Mouse (Mus musculus): ENCODE data around the gene Pald1.

DNA sequence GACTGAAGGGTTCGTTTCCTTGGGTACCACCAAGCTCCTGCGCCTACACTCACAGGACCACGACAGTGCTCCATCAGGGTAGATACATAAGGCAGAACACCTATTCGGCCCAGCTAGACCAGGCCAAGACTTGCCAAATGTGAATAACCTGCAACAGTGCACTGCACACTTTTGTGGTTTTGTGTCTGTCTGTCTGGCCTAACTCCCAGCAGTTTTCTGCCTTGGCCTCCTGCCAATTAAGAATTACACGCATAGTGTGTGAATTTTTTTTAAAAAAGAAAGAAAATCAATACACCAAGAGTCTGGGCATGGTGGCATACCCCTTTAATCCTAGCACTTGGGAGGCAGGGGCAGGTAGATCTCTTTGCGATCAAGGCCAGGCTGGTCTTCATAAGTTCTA is 44.6 kb upstream of the Pald1 start:
- TF ChIP-seq CTCF (IDR thresholded peaks at IDR 0.05; ENCODE audit: insufficient read depth, low read length) (no peak), POLR2A (IDR thresholded peaks at IDR 0.05; ENCODE audit: borderline replicate concordance, extremely low read depth, low read depth, low read length) (no peak)

Measured in lung, adult 2 months (tissue).